Mouse (Mus musculus): ENCODE data around the gene Sphk1. TPM values are rescaled to one million over a fixed set of nuclear protein-coding genes. Genes with fewer than 3 reads are reported as not detected.

The Sphk1 gene
- polyA plus RNA-seq, 1 experiment from 2014 or later = 1.8 TPM

DNA sequence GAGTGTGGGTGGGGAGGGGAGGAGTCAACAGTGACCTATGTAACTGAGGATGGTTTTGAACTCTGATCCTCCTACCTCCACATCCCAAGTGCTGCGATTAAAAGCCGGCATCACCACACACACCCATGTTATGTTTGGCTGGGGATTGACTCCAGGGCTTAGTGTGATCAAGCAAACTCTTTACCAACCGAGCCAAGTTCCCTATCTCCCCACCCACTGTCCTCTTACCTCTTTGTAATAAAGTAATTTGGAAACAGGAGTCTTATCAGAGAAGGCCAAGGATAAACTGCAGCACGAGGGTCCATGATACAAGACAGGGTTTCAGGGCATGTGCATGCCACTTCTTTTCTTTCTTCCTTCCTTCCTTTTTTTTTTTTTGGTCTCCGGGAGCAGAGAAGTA is 37.5 kb upstream of the Sphk1 start:
- Histone ChIP-seq H3K36me3 (peaks cover 4% of the 10 kb centered on the region; the same call in 1 of the 2 replicates), H3K9ac (replicated peaks) (no peak overlapping the region), H3K4me3 (replicated peaks) (no peak overlapping the region), H3K9me3 (no peaks in the 10 kb centered on the region), H3K27me3 (peaks cover under 1% of the 10 kb centered on the region; the same call in 1 of the 2 replicates), H3K4me1 (replicated peaks) (peaks cover 12% of the 10 kb centered on the region), H3K4me2 (no peak overlapping the region), H3K27ac (no peak overlapping the region)
- 84% methylated on average over 5 of the region's 5 CpGs for WGBS
- ATAC-seq (ENCODE audit: insufficient number of reproducible peaks, insufficient read depth, low FRiP score, low TSS enrichment, low read depth) = no peak

DNA sequence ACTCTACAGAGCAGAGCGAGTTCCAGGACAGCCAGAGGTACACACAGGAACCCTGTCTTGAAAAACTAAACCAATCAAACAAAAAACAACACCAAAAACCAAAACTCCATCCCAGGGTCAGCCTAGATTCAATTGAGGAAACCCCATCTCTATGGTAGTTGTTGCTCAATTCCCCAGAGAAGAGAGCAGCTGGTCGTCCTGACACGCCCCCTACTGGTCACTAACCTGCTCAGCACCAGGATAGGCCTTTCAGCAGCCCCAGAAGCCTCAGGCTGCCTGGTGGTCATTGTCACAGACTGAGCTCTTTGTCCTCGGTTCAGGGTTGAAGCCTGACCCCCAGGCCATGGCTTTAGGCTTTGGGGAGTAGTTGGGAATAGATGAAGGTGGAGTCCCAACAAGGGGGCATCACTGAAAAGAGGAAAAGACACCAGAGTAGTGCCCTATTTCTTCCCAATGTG is 36.9 kb upstream of the Sphk1 start, which contains the start of gene Prpsap1:
Gene Prpsap1 (minus strand): TSS at position 408 of the 458 bp plus-strand sequence.
- H3K36me3 ChIP-seq = no peaks in the 10 kb centered on the region
- no peak within 1 kb of the TSS for H3K4me3 ChIP-seq (replicated peaks)
- H3K9ac ChIP-seq (replicated peaks) = 0 out of 2 replicates have a peak within 1 kb of the TSS, but pooled peaks have one; percentile 8
- 24% methylated on average over 4 of the region's 4 CpGs for WGBS
- peaks cover 14% of the 10 kb centered on the region for H3K4me1 ChIP-seq (replicated peaks)
- ATAC-seq (ENCODE audit: insufficient number of reproducible peaks, insufficient read depth, low FRiP score, low TSS enrichment, low read depth) = no peak
- H3K27me3 ChIP-seq = peaks cover 4% of the 10 kb centered on the region; the same call in 1 of the 2 replicates
- peak within 1 kb of the TSS; percentile 50; the same call in 1 of the 2 replicates for H3K27ac ChIP-seq
- no peak within 1 kb of the TSS for H3K4me2 ChIP-seq
- no peaks in the 10 kb centered on the region for H3K9me3 ChIP-seq

DNA sequence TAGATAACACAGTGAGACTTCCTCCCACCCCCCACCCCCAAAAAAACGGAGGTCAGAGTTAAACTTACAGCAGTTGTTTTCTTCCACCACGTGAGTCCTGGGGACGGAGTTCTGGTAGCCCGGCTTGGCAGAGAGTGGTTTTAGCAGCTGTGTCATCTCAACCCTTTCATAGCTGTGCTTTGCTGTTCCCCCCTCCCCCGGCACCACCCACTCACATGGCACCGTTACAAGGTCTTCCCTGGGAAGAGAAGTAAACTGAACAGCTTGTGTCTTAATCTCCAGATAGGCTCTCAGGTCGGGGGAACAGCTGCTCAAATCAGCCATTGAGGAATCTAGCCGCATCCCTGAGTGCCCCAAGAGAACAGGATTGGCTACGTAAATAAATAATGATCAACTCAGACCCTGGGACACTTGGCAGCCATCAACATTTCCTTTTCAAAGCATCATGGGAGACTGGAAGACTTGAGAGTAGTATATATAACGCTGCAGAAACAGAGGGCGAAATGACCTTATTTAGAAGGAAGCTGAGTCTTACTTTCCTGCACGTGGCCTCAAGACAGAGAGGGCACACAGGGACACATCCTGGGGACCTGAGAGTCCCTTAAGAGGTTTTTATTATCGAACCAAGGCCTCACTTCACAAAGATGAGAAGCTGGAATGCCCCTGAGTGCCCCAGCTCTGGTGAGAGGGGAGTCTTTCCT is 36.1 kb upstream of the Sphk1 start:
- H3K9ac ChIP-seq (replicated peaks) = 0 out of 2 replicates have a peak overlapping the region, but pooled peaks have one; percentile 8
- H3K36me3 ChIP-seq = no peaks in the 10 kb centered on the region
- H3K9me3 ChIP-seq = no peaks in the 10 kb centered on the region
- WGBS = 72% methylated on average over 13 of the region's 13 CpGs
- no peak overlapping the region for H3K4me3 ChIP-seq (replicated peaks)
- peaks cover 4% of the 10 kb centered on the region; the same call in 1 of the 2 replicates for H3K27me3 ChIP-seq
- H3K4me1 ChIP-seq (replicated peaks) = peaks cover 9% of the 10 kb centered on the region
- ATAC-seq (ENCODE audit: insufficient number of reproducible peaks, insufficient read depth, low FRiP score, low TSS enrichment, low read depth) = no peak
- H3K4me2 ChIP-seq = no peak overlapping the region
- peak overlapping the region; percentile 50; the same call in 1 of the 2 replicates for H3K27ac ChIP-seq

DNA sequence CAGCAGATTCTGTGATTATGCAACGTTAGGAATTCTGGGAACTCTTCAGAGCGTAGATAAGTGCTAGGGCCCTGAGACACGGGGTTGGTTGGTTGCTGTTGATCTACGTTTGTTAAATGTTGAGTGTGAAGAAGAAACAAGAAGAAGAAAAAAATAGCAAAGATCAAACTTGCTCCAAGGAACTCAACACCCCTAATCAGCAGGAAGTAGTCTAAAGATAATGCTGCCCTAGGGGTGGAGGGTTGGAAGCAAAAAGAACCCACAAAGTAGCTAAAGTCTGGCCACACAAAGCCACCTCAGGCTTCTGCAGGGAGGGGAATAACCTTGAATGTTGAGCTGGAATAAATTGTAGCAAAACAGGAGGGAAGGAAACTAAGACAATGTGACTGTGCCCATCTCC is 33.4 kb upstream of the Sphk1 start:
- H3K4me3 ChIP-seq (replicated peaks) = no peak overlapping the region
- no peaks in the 10 kb centered on the region for H3K9me3 ChIP-seq
- H3K4me1 ChIP-seq (replicated peaks) = peaks cover 7% of the 10 kb centered on the region; the same call in 1 of the 2 replicates
- H3K27me3 ChIP-seq = peaks cover 4% of the 10 kb centered on the region; the same call in 1 of the 2 replicates
- H3K9ac ChIP-seq (replicated peaks) = no peak overlapping the region
- no peak for ATAC-seq (ENCODE audit: insufficient number of reproducible peaks, insufficient read depth, low FRiP score, low TSS enrichment, low read depth)
- 89% methylated on average over 4 of the region's 4 CpGs for WGBS
- H3K4me2 ChIP-seq = no peak overlapping the region
- no peak overlapping the region for H3K27ac ChIP-seq
- H3K36me3 ChIP-seq = no peaks in the 10 kb centered on the region

DNA sequence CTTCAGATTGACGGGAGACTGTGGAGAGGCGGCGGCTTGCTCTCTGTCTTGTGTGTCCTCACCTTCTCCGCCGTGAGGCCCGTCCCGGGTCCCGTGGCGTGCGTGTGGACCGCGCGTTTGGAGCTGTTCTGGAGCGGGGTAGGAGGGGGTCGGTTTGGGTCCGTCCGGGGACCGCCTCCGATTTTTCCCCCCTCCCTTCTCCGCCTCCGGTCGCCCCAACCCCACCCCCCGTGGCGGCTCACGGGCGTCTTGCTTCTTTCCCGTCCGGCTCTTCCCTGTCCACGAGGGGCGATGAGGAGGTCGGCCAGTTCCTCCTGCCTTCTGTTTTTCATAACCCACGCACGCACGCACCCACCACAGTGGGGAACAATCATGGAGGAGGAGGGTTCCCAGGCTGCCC is 32.1 kb upstream of the Sphk1 start:
- ATAC-seq (ENCODE audit: insufficient number of reproducible peaks, insufficient read depth, low FRiP score, low TSS enrichment, low read depth) = no peak
- Histone ChIP-seq H3K4me1 (replicated peaks) (peaks cover 7% of the 10 kb centered on the region; the same call in 1 of the 2 replicates), H3K36me3 (no peaks in the 10 kb centered on the region), H3K9ac (replicated peaks) (peak overlapping the region; percentile 44; the same call in 1 of the 2 replicates), H3K4me3 (replicated peaks) (peak overlapping the region; percentile 27), H3K27me3 (peaks cover 4% of the 10 kb centered on the region; the same call in 1 of the 2 replicates), H3K4me2 (peak overlapping the region; percentile 48), H3K27ac (no peak overlapping the region), H3K9me3 (no peaks in the 10 kb centered on the region)
- WGBS = 31% methylated on average over 33 of the region's 34 CpGs

DNA sequence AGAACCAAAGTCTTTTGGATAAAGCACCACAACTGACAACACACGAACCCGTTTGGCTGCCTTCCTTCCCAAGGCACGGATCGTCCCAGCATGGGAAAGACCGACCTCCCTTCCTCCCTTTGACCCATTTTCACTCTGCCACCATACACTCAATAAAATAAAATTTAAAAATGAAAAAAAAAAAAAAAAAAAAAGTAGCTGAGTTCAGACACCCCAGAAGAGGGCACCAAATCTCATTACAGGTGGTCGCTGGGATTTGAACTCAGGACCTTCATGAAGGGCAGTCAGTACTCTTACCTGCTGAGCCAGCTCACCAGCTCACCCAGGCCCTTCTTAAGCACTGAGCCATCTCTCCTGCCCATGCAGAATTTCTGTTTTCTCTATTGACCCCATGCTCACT is 31.7 kb upstream of the Sphk1 start:
- peak overlapping the region; percentile 27; the same call in 1 of the 2 replicates for H3K4me3 ChIP-seq (replicated peaks)
- no peak for ATAC-seq (ENCODE audit: insufficient number of reproducible peaks, insufficient read depth, low FRiP score, low TSS enrichment, low read depth)
- H3K9ac ChIP-seq (replicated peaks) = no peak overlapping the region
- H3K27ac ChIP-seq = no peak overlapping the region
- peak overlapping the region; percentile 48 for H3K4me2 ChIP-seq
- no peaks in the 10 kb centered on the region for H3K36me3 ChIP-seq
- 35% methylated on average over 6 of the region's 6 CpGs for WGBS
- peaks cover 4% of the 10 kb centered on the region; the same call in 1 of the 2 replicates for H3K27me3 ChIP-seq
- H3K9me3 ChIP-seq = no peaks in the 10 kb centered on the region
- H3K4me1 ChIP-seq (replicated peaks) = peaks cover 7% of the 10 kb centered on the region; the same call in 1 of the 2 replicates

DNA sequence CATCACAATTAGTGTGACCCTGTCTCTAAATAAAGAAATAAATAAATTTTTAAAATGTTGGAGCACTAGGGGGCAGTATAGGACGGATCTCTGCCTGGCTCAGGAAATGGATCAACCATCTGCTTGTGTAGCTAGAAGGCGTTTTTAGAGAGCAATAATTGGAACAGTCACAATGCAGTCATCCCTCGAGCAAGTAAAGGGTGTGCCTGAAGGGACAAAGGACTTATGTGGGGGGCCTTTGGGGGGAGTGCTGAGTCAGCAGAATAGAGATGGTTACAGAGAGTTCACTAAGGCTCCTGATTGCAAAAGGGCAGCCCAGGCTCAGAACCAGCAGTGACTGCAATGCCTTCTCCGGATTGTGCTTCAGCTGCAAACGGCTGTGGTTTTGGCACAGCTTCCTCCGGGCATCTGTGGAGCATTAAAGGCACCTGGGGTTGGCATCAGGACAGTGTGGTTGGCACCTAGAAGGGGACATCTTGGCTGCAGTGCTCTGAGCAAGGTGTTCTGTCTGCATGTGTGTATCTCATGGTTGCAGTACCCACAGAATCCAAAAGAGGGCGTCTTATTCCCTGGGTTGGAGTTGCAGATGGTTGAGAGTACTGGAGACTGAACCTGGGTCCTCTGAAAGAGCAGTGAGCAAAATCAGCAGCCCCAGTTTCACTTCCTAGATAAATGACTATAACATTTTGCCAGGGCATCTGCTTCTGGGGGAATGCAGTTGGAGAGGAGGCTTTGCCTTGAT is 29.5 kb upstream of the Sphk1 start:
- no peak overlapping the region for H3K27ac ChIP-seq
- 0 out of 2 replicates have a peak, but pooled peaks cover 3% of the 10 kb centered on the region for H3K4me1 ChIP-seq (replicated peaks)
- H3K27me3 ChIP-seq = peaks cover 4% of the 10 kb centered on the region; the same call in 1 of the 2 replicates
- no peaks in the 10 kb centered on the region for H3K36me3 ChIP-seq
- no peak overlapping the region for H3K4me3 ChIP-seq (replicated peaks)
- H3K9me3 ChIP-seq = no peaks in the 10 kb centered on the region
- H3K4me2 ChIP-seq = no peak overlapping the region
- no peak overlapping the region for H3K9ac ChIP-seq (replicated peaks)
- 0 out of 2 replicates have a peak, but pooled peaks have one; percentile 26 for ATAC-seq (ENCODE audit: insufficient number of reproducible peaks, insufficient read depth, low FRiP score, low TSS enrichment, low read depth)
- 32% methylated on average over 7 of the region's 7 CpGs for WGBS

DNA sequence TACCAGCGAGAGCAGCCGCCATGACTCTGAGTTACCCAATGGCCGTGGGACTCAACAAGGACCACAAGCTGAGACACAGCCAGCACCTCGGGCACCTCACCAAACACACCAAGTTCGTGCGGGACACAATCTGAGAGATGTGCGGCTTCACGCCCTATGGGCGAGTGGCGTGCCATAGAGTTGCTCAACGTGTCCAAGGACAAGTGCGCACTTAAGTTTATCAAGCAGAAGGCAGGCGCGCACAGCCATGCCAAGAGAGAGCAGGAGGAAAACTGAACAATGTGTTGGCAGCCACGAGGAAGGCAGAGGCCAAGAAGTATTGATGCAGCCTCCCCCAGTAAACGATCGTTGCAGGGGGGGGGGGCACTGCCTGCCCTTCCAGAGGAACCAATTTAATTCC is 26.2 kb upstream of the Sphk1 start:
- Histone ChIP-seq H3K4me3 (replicated peaks) (no peak overlapping the region), H3K27me3 (no peaks in the 10 kb centered on the region), H3K4me2 (no peak overlapping the region), H3K27ac (no peak overlapping the region), H3K9me3 (no peaks in the 10 kb centered on the region), H3K9ac (replicated peaks) (no peak overlapping the region), H3K4me1 (replicated peaks) (0 out of 2 replicates have a peak, but pooled peaks cover 4% of the 10 kb centered on the region), H3K36me3 (no peaks in the 10 kb centered on the region)
- WGBS = 91% methylated on average over 17 of the region's 17 CpGs
- no peak for ATAC-seq (ENCODE audit: insufficient number of reproducible peaks, insufficient read depth, low FRiP score, low TSS enrichment, low read depth)

DNA sequence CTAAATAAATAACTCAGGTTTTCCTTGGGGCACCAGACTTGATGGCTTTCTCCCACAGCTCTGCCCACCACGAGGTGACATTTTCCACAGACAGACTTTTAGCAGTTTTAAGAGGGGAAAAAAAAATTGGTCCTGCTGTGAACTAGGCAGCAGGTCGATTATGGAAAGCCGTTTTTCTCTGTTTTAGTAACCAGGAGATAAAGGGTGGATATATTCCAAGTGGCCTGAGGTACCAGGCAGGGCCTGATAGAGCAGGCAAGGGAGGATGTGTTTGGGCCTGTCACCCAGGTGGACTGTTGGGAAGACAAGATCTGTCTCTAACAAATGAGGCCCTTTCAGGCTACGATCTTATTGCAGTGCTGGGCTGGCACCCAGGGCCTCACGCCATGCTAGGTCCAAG is 25.2 kb upstream of the Sphk1 start:
- ATAC-seq (ENCODE audit: insufficient number of reproducible peaks, insufficient read depth, low FRiP score, low TSS enrichment, low read depth) = no peak
- Histone ChIP-seq H3K9me3 (no peaks in the 10 kb centered on the region), H3K4me3 (replicated peaks) (no peak overlapping the region), H3K36me3 (no peaks in the 10 kb centered on the region), H3K4me1 (replicated peaks) (0 out of 2 replicates have a peak, but pooled peaks cover 4% of the 10 kb centered on the region), H3K27ac (no peak overlapping the region), H3K4me2 (no peak overlapping the region), H3K9ac (replicated peaks) (no peak overlapping the region), H3K27me3 (no peaks in the 10 kb centered on the region)
- WGBS = 65% methylated on average over 5 of the region's 5 CpGs

DNA sequence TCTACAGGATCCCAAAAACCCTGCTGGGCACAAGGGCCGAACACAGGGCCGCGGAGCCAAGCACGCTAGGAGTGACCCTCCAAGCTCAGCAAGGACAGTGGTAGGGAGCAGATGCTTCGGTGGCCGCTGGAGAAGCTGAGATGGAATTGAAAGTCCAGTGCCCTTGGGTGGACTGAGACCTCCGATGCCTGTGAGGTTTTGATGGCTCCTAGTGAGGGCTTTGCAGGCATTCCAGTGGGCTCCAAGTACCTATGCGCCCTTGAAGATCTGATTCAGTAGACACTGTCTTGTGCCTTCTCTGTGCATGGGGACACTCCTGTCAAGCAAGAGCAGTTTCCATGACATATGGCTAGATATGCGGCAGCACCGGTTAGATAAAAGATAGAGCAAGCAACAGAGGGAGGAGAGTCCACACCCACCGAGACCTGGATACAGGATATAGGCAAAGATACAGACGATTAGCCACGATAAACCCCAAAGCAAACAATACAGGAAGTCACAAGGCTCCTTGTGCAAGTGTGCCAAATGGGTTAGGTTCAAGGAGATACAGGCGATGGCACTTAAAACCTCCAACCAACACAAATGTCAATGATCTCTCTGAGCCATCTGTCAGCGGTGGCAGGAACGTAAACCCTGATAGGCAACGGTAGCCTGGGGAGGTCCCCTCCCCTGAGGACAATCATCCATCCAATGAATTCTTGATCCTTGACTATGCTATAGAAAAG is 24.4 kb upstream of the Sphk1 start:
- ATAC-seq (ENCODE audit: insufficient number of reproducible peaks, insufficient read depth, low FRiP score, low TSS enrichment, low read depth) = no peak
- Histone ChIP-seq H3K9me3 (no peaks in the 10 kb centered on the region), H3K36me3 (no peaks in the 10 kb centered on the region), H3K4me2 (no peak overlapping the region), H3K27me3 (no peaks in the 10 kb centered on the region), H3K4me3 (replicated peaks) (no peak overlapping the region), H3K27ac (no peak overlapping the region), H3K4me1 (replicated peaks) (0 out of 2 replicates have a peak, but pooled peaks cover 4% of the 10 kb centered on the region), H3K9ac (replicated peaks) (no peak overlapping the region)
- 83% methylated on average over 17 of the region's 17 CpGs for WGBS
